Mouse (Mus musculus): Measurements from ENCODE around the gene Olfr78. TPM values are rescaled to one million over a fixed set of nuclear protein-coding genes. Genes with fewer than 3 reads are reported as not detected.

Olfr78 gene
- total RNA-seq (2023): not detected

DNA sequence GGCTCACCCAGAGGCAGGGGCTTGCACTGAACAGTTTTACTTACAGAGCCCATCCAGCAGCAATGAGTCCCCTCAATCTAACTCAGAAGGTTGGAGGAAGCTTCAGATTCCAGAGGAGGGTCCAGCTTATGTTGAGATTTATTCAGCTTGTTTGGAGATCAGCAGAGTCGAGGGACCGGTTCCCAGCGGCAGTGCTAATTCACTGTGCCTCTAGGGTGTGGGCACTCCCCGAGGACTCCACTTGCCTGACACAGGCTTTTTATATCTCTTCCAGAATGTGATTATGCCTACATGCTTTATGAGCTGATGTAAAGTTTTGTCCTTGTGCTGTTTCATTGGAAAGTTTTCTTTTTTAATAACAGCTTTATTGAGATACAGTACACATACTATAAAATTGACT, at the start of gene Olfr78, which contains the start of gene Olfr560:
Gene Olfr78, minus strand, starts transcription at position 206 of the 400 bp plus-strand sequence.
Gene Olfr560, minus strand, starts transcription at position 101 of the 400 bp plus-strand sequence.

GRCm38 (mm10) chr7:102803180-102803579, 43.9 kb upstream of the Olfr78 start, which contains the start of gene Olfr564:
Olfr564 (plus strand) TSS chr7:102803480.

GRCm38 (mm10) chr7:102770921-102771320, 11.7 kb upstream of the Olfr78 start, which contains the start of gene Olfr561:
Olfr561 (plus strand) TSS chr7:102771221.

DNA sequence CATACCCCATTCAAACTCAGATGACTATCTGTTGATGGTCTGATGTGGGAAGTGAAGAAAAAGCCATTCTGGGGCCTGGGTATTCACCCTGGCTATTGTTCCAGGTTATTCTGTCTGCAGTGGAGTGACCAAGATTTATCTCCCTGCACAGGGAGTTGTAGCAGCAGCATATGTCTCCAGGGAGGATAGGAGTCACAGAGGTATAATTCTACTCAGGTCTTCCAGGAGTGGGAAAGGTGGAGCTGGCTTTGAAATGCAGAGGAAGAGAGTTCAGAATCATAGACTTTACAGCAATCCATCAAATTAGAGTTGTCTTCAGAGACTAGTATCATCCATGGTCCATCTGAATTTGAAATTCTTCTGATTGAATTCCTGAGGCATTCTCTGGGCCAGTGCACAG, 31.9 kb downstream of the Olfr78 start, which contains the start of gene Olfr559:
Gene Olfr559, minus strand, starts transcription at position 101 of the 400 bp plus-strand sequence.

DNA sequence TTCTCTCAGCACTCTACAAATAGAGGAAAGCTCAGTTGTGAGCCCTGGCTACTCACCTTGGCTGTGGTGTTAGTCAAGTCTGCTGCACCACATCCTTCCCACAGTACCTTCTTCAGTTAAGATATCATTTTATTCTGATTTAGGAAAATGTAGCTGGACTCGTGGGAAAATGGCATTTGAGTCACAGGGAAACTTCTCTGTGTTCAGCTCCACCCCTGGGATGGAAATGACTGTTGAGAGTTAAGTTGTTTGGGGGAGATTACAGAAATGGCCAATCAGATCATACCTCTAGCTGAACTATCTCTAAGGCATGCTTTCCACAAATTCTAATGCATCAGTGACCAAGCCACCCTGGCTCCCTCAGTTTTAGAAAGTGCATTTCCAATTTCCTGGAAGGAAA, 40.3 kb downstream of the Olfr78 start, which contains the start of gene Olfr33:
Gene Olfr33, minus strand, starts transcription at position 101 of the 400 bp plus-strand sequence.

GRCm38 (mm10) chr7:102701915-102702314, 57.4 kb downstream of the Olfr78 start, which contains the start of gene Olfr558:
Olfr558 (plus strand) TSS chr7:102702215.

GRCm38 (mm10) chr7:102695358-102696125, 63.7 kb downstream of the Olfr78 start, which contains the start of gene Olfr557:
Olfr557 (plus strand) TSS chr7:102695910.

Other genes with a start within 250 kb of the Olfr78 start
- gene Olfr547, start 224.7 kb downstream of the Olfr78 start, total RNA-seq (2023): not detected
- not detected for gene Olfr548-ps1, start 218.6 kb downstream of the Olfr78 start, total RNA-seq (2023)
- gene Olfr549, start 209.6 kb downstream of the Olfr78 start, total RNA-seq (2023): not detected
- 10 to 100 TPM; 48.7 to 64.4 TPM for gene Trim21, start 194.0 kb downstream of the Olfr78 start, total RNA-seq (2023)
- not detected for gene Olfr550, start 188.0 kb downstream of the Olfr78 start, total RNA-seq (2023)
- not detected for gene Olfr551, start 167.6 kb downstream of the Olfr78 start, total RNA-seq (2023)
- gene Olfr552, start 161.7 kb downstream of the Olfr78 start, total RNA-seq (2023): not detected
- not detected for gene Olfr553, start 141.3 kb downstream of the Olfr78 start, total RNA-seq (2023)
- not detected for gene Olfr554, start 121.0 kb downstream of the Olfr78 start, total RNA-seq (2023)
- gene Olfr555, start 100.6 kb downstream of the Olfr78 start, total RNA-seq (2023): not detected
- gene Olfr556, start 94.6 kb downstream of the Olfr78 start, total RNA-seq (2023): not detected
- gene Trim68, start 72.1 kb downstream of the Olfr78 start, total RNA-seq (2023): 10 to 100 TPM; 12.1 to 15.4 TPM
- gene Olfr557, start 63.6 kb downstream of the Olfr78 start, total RNA-seq (2023): not detected
- gene Olfr558, start 57.3 kb downstream of the Olfr78 start, total RNA-seq (2023): not detected
- gene Olfr33, start 40.4 kb downstream of the Olfr78 start, total RNA-seq (2023): not detected
- not detected for gene Olfr559, start 32.0 kb downstream of the Olfr78 start, total RNA-seq (2023)
- gene Olfr560, start 105 bp downstream of the Olfr78 start, total RNA-seq (2023): not detected
- not detected for gene Olfr561, start 11.8 kb upstream of the Olfr78 start, total RNA-seq (2023)
- not detected for gene Olfr564, start 44.0 kb upstream of the Olfr78 start, total RNA-seq (2023)
- gene Olfr566, start 99.3 kb upstream of the Olfr78 start, total RNA-seq (2023): not detected
- not detected for gene Olfr568, start 117.7 kb upstream of the Olfr78 start, total RNA-seq (2023)
- not detected for gene Olfr569, start 131.4 kb upstream of the Olfr78 start, total RNA-seq (2023)
- not detected for gene Olfr570, start 135.1 kb upstream of the Olfr78 start, total RNA-seq (2023)
- under 1 TPM; 0.12 to 0.17 TPM for gene Olfr571, start 158.1 kb upstream of the Olfr78 start, total RNA-seq (2023)
- not detected for gene Olfr572, start 164.9 kb upstream of the Olfr78 start, total RNA-seq (2023)
- gene Olfr573-ps1, start 183.1 kb upstream of the Olfr78 start, total RNA-seq (2023): not detected
- gene Olfr574, start 189.0 kb upstream of the Olfr78 start, total RNA-seq (2023): not detected
- gene Olfr575, start 199.3 kb upstream of the Olfr78 start, total RNA-seq (2023): not detected
- not detected for gene Olfr576, start 203.2 kb upstream of the Olfr78 start, total RNA-seq (2023)
- not detected for gene Olfr577, start 216.5 kb upstream of the Olfr78 start, total RNA-seq (2023)
- not detected for gene Olfr578, start 229.9 kb upstream of the Olfr78 start, total RNA-seq (2023)